Mouse (Mus musculus) forebrain, embryonic 14.5 days (tissue): ENCODE results near the gene H2-Ob. TPM values are rescaled to one million over a fixed set of nuclear protein-coding genes. Genes with fewer than 3 reads are reported as not detected.
A peak's percentile ranks its signal among the peaks of the same experiment; 100 is the strongest.
"Not testable (repeated sequence)": the region's sequence is repeated elsewhere in the genome, so short reads cannot be mapped to it uniquely, and the experiment has no call there.

ENCODE experiments used
- ATAC-seq: fragments of 200-750 bp; cut with Nextera tagmentation; 2 replicates; pipeline ENCODE4 v1.8.0; 2017; ENCODE audit warnings: mild to moderate bottlenecking, moderate library complexity
- DNase-seq: peaks from one replicate; pipeline ENCODE4 v3.0.0-alpha.2; 2015; ENCODE audit warnings: low spot score
- H3K27ac ChIP-seq: fragments of 300-500 bp; sonication (generic); 2 replicates; pipeline ENCODE4 v1.5.1; 2014; ENCODE audit warnings: low read depth, mild to moderate bottlenecking, control low read depth, low read length, moderate library complexity
- H3K27me3 ChIP-seq: fragments of 300-500 bp; sonication (generic); replicated peaks from 2 replicates; pipeline ENCODE4 v1.6.1; 2014; ENCODE audit warnings: low read length, control low read depth, mixed read lengths; ENCODE audit not compliant: control insufficient read depth, insufficient read depth
- H3K36me3 ChIP-seq: fragments of 300-500 bp; sonication (generic); 2 replicates; pipeline ENCODE4 v1.6.1; 2014; ENCODE audit warnings: low read length, control low read depth; ENCODE audit not compliant: control insufficient read depth, insufficient read depth
- H3K4me1 ChIP-seq: fragments of 300-500 bp; sonication (generic); 2 replicates; pipeline ENCODE4 v1.6.1; 2014; ENCODE audit warnings: antibody characterized with exemption, low read length, control low read depth; ENCODE audit not compliant: control insufficient read depth, insufficient read depth
- H3K4me2 ChIP-seq: fragments of 300-500 bp; sonication (generic); 2 replicates; pipeline ENCODE4 v1.6.1; 2014; ENCODE audit warnings: mild to moderate bottlenecking, control low read depth, low read length
- H3K4me3 ChIP-seq: fragments of 300-500 bp; sonication (generic); 2 replicates; pipeline ENCODE4 v1.5.1; 2014; ENCODE audit warnings: low read depth, low read length, control low read depth
- H3K9ac ChIP-seq: fragments of 300-500 bp; sonication (generic); 2 replicates; pipeline ENCODE4 v1.6.1; 2014; ENCODE audit warnings: mild to moderate bottlenecking, low read length, control low read depth, moderate library complexity
- H3K9me3 ChIP-seq: fragments of 300-500 bp; sonication (generic); replicated peaks from 2 replicates; pipeline ENCODE4 v1.6.1; 2016; ENCODE audit warnings: low read length, control low read depth, mixed read lengths; ENCODE audit not compliant: control insufficient read depth
- WGBS: fragments of 180-500 bp; shearing (Covaris S2); extraction: QIAGEN DNeasy Blood & Tissue Kit; methylation state at CpG from one replicate; pipeline ENCODE4 v1.1.7; 2014; 5-methylcytosine and 5-hydroxymethylcytosine counted together
- polyA plus RNA-seq: library from polyadenylated mRNA; unstranded; fragments of >200 nt; fragmentation: Nextera tagmentation; extraction: Ambion mirVana; gene quantifications from 2 replicates; pipeline ENCODE4 v1.2.1, GENCODE M21; 2014

Gene H2-Ob
- polyA plus RNA-seq, 1 experiment from 2014 or later: 0.18 TPM

DNA sequence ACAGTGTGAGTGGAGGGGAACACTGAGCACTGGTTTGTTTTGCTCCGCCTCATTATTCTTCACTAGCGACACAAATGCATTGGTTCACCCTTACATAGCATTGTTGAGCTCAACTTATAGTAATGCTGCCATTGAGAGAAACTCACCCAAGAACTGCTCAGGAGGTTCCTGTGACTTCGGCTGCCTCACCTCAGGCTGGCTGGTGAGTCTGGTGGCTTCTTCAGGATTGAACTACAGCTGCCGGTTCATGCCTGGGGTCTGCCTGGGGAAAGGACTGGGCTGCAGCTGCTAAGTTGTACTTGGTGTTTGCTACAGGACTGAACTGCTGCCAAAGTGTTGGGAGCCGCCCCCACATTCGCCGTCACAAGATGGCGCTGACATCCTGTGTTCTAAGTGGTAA is 13.3 kb upstream of the H2-Ob start:
- no peaks in the 10 kb centered on the region for H3K36me3 ChIP-seq
- H3K9me3 ChIP-seq: no peaks in the 10 kb centered on the region
- WGBS: 95% methylated on average over 8 of the region's 8 CpGs
- H3K4me1 ChIP-seq: no peaks in the 10 kb centered on the region
- ATAC-seq (no peak), DNase-seq (no peak)
- H3K27ac ChIP-seq: no peak overlapping the region
- no peak overlapping the region for H3K4me3 ChIP-seq
- no peaks in the 10 kb centered on the region for H3K27me3 ChIP-seq
- H3K4me2 ChIP-seq: no peak overlapping the region
- H3K9ac ChIP-seq: no peak overlapping the region

- not testable (repeated sequence) for H3K9ac ChIP-seq, H3K27me3 ChIP-seq, H3K36me3 ChIP-seq, DNase-seq, ATAC-seq, H3K4me1 ChIP-seq, H3K4me2 ChIP-seq, H3K9me3 ChIP-seq, H3K4me3 ChIP-seq, H3K27ac ChIP-seq
- WGBS: 97% methylated on average over 13 of the region's 23 CpGs
Observed at GRCm38 (mm10) chr17:34225911-34226310, 12.8 kb upstream of the H2-Ob start.

DNA sequence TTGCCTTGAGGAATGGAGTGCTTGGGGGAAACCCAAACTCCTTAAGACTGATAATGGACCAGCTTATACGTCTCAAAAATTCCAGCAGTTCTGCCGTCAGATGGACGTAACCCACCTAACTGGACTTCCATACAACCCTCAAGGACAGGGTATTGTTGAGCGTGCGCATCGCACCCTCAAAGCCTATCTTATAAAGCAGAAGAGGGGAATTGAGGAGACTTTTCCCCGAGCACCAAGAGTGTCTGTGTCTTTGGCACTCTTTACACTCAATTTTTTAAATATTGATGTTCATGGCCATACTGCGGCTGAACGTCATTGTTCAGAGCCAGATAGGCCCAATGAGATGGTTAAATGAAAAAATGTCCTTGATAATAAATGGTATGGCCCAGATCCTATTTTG is 7.7 kb upstream of the H2-Ob start:
- H3K27me3 ChIP-seq, H3K4me2 ChIP-seq, DNase-seq, H3K36me3 ChIP-seq, H3K4me3 ChIP-seq, H3K4me1 ChIP-seq, H3K27ac ChIP-seq, H3K9me3 ChIP-seq, ATAC-seq, H3K9ac ChIP-seq: not testable (repeated sequence)
- 90% methylated on average over 6 of the region's 9 CpGs for WGBS

DNA sequence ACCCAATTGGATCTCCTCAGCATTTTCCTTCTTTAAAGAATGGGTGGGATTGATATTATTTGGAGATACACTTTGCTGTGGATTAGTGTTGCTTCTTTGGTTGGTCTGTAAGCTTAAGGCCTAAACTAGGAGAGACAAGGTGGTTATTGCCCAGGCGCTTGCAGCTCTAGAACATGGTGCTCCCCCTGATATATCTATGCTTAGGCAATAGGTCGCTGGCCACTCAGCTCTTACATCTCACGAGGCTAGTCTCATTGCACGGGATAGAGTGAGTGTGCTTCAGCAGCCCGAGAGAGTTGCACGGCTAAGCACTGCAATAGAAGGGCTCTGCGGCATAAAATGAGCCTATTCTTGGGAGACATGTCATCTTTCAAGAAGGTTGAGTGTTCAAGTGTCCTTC is 6.7 kb upstream of the H2-Ob start:
- not testable (repeated sequence) for H3K36me3 ChIP-seq, H3K4me3 ChIP-seq, H3K27me3 ChIP-seq, H3K4me2 ChIP-seq, H3K4me1 ChIP-seq, H3K9ac ChIP-seq, H3K9me3 ChIP-seq, DNase-seq, ATAC-seq, H3K27ac ChIP-seq
- WGBS: 87% methylated on average over 4 of the region's 7 CpGs

DNA sequence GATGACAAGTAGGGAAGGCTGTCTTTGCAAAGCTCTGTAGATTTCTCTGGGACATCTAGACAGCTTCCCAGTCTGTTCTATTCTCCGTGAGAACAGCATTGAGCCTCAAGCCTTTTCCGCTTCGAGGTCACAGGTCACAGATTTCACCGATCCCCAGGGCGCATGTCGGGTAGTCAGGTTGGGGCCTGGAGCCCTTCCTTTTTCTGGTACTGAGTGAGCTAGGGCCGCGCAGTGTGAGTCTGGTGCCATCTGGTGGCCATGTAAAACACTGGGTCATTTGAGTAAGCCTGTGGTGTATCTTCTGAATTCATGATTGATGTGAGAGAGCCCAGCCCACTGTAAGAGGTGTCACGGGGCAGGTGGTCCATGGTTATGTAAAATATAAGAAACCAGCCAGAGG is 3.8 kb upstream of the H2-Ob start:
- H3K4me3 ChIP-seq: no peak overlapping the region
- H3K36me3 ChIP-seq: no peaks in the 10 kb centered on the region
- no peaks in the 10 kb centered on the region for H3K9me3 ChIP-seq
- no peaks in the 10 kb centered on the region for H3K4me1 ChIP-seq
- H3K27me3 ChIP-seq: no peaks in the 10 kb centered on the region
- ATAC-seq (0 out of 2 replicates have a peak, but pooled peaks have one; percentile 54), DNase-seq (peak; percentile 58)
- H3K27ac ChIP-seq: no peak overlapping the region
- WGBS: 46% methylated on average over 9 of the region's 9 CpGs
- no peak overlapping the region for H3K4me2 ChIP-seq
- no peak overlapping the region for H3K9ac ChIP-seq

DNA sequence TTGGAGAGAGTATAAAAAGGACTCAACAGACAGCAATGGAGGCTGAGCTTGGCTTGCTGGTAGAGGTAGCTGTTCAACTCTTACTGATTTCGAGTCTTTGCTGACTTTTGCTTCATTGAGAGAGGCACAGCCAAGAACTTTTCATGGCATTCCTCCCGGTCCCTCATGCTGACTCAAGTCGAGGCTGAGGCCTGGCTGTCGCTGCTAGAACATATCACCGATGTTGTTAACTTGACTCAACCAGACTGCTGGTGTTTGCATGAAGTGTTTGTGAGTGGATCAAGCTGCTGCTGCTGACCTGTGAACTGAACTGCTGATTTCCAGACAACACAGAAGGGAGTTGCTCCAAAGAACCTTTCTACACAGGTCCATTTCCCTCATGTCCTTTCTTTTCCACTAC is 2.0 kb upstream of the H2-Ob start:
- no peak overlapping the region for H3K9ac ChIP-seq
- H3K36me3 ChIP-seq: no peaks in the 10 kb centered on the region
- H3K9me3 ChIP-seq: no peaks in the 10 kb centered on the region
- WGBS: 87% methylated on average over 5 of the region's 5 CpGs
- no peaks in the 10 kb centered on the region for H3K4me1 ChIP-seq
- no peaks in the 10 kb centered on the region for H3K27me3 ChIP-seq
- DNase-seq: no peak
- no peak overlapping the region for H3K4me2 ChIP-seq
- no peak overlapping the region for H3K4me3 ChIP-seq
- ATAC-seq: no peak
- H3K27ac ChIP-seq: no peak overlapping the region

DNA sequence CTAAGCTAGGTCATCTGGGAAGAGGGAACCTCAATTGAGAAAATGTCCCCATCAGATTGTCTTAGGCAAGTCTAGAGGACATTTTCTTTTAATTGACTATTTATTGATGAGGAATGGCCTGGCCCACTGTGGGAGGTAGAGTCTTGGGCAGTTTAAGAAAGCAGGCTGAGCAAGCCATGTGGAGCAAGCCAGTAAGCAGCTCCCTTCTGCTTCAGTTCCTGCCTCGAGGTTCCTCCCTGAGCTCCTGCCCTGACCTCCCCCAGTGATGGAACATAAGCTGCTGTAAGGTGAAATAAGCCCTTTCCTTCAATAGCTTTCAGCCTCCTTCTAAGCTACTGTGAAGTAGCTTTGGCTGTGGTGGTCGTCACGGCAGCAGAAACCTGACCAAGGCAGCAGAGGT is 962 bp upstream of the H2-Ob start:
- Histone ChIP-seq H3K36me3 (no peaks in the 10 kb centered on the region), H3K27me3 (no peaks in the 10 kb centered on the region), H3K4me1 (no peaks in the 10 kb centered on the region), H3K9me3 (no peaks in the 10 kb centered on the region), H3K4me2 (no peak overlapping the region), H3K27ac (no peak overlapping the region), H3K4me3 (no peak overlapping the region), H3K9ac (no peak overlapping the region)
- ATAC-seq: no peak
- 83% methylated on average over 3 of the region's 3 CpGs for WGBS
- no peak for DNase-seq

- ATAC-seq: no peak
- Histone ChIP-seq H3K9me3 (no peaks in the 10 kb centered on the region), H3K4me1 (no peaks in the 10 kb centered on the region)
Observed at GRCm38 (mm10) chr17:34239601-34240041, 918 bp downstream of the H2-Ob start.

DNA sequence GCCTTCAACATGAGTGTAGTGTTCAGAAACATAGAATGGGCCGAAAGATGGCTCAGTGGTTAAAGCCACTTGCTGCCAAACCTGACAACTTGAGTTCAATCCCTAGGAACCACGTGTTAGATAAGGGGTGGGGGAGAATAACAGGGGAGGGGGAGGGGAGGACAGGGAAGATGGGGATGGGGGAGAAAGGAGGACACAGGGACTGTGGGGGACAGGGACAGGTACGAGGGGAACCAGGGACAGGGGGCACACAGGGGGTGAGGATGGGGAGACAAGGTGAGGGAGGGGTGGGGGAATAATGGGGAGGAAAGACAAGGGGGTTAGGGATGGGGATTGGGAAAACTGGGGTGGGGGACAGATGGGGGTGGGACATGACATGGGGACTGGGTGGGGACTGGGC is 1.7 kb downstream of the H2-Ob start:
- ATAC-seq: no peak
- no peaks in the 10 kb centered on the region for H3K27me3 ChIP-seq
- no peak overlapping the region for H3K27ac ChIP-seq
- no peaks in the 10 kb centered on the region for H3K36me3 ChIP-seq
- no peak for DNase-seq
- H3K4me2 ChIP-seq: no peak overlapping the region
- H3K4me3 ChIP-seq: no peak overlapping the region
- H3K9ac ChIP-seq: no peak overlapping the region
- H3K9me3 ChIP-seq: no peaks in the 10 kb centered on the region
- no peaks in the 10 kb centered on the region for H3K4me1 ChIP-seq
- 74% methylated on average over 3 of the region's 3 CpGs for WGBS

More at GRCm38 (mm10) chr17:34239601-34240041, 918 bp downstream of the H2-Ob start:
- no peak for DNase-seq
- no peak overlapping the region for H3K9ac ChIP-seq
- no peaks in the 10 kb centered on the region for H3K36me3 ChIP-seq
- no peaks in the 10 kb centered on the region for H3K27me3 ChIP-seq
- no peak overlapping the region for H3K4me3 ChIP-seq
- whole genome bisulfite sequencing: 76% methylated on average over 10 of the region's 10 CpGs
- no peak overlapping the region for H3K27ac ChIP-seq
- no peak overlapping the region for H3K4me2 ChIP-seq
